Mouse (Mus musculus) intestine, embryonic 16.5 days (tissue): ENCODE data around the gene Cdk17. TPM values are rescaled to one million over a fixed set of nuclear protein-coding genes. Genes with fewer than 3 reads are reported as not detected.

ENCODE experiments used
- ATAC-seq: fragments of 200-750 bp; cut with Nextera tagmentation; 2 replicates; pipeline ENCODE4 v1.8.0; 2017; ENCODE audit warnings: moderate TSS enrichment, moderate library complexity
- H3K27ac ChIP-seq: fragments of 300-500 bp; sonication (generic); 2 replicates; pipeline ENCODE4 v1.5.1; 2014; ENCODE audit warnings: mild to moderate bottlenecking, low read length
- H3K27me3 ChIP-seq: fragments of 300-500 bp; sonication (generic); replicated peaks from 2 replicates; pipeline ENCODE4 v1.6.1; 2014; ENCODE audit warnings: low read length, control low read depth, mixed read lengths; ENCODE audit not compliant: control insufficient read depth, insufficient read depth
- H3K36me3 ChIP-seq: fragments of 300-500 bp; sonication (generic); 2 replicates; pipeline ENCODE4 v1.6.1; 2014; ENCODE audit warnings: low read length, control low read depth; ENCODE audit not compliant: control insufficient read depth, insufficient read depth
- H3K4me1 ChIP-seq: fragments of 300-500 bp; sonication (generic); 2 replicates; pipeline ENCODE4 v1.6.1; 2014; ENCODE audit warnings: low read length, control low read depth, mixed read lengths; ENCODE audit not compliant: control insufficient read depth, insufficient read depth
- H3K4me2 ChIP-seq: fragments of 300-500 bp; sonication (generic); 2 replicates; pipeline ENCODE4 v1.6.1; 2014; ENCODE audit warnings: low read depth, low read length, control low read depth
- H3K4me3 ChIP-seq: fragments of 300-500 bp; sonication (generic); 2 replicates; pipeline ENCODE4 v1.5.1; 2014; ENCODE audit warnings: mild to moderate bottlenecking, low read length
- H3K9ac ChIP-seq: fragments of 300-500 bp; sonication (generic); 2 replicates; pipeline ENCODE4 v1.6.1; 2014; ENCODE audit warnings: low read depth, low read length
- H3K9me3 ChIP-seq: fragments of 300-500 bp; sonication (generic); 2 replicates; pipeline ENCODE4 v1.6.1; 2016; ENCODE audit warnings: low read length, control low read depth; ENCODE audit not compliant: control insufficient read depth
- WGBS: fragments of 180-500 bp; shearing (Covaris S2); extraction: QIAGEN DNeasy Blood & Tissue Kit; methylation state at CpG from one replicate; pipeline ENCODE4 v1.1.7; 2014; 5-methylcytosine and 5-hydroxymethylcytosine counted together
- polyA plus RNA-seq: library from polyadenylated mRNA; unstranded; fragments of >200 nt; fragmentation: Nextera tagmentation; extraction: Ambion mirVana; gene quantifications from 2 replicates; pipeline ENCODE4 v1.2.1, GENCODE M21; 2015

Gene Cdk17
- polyA plus RNA-seq, 1 experiment from 2014 or later = 8.3 TPM

DNA sequence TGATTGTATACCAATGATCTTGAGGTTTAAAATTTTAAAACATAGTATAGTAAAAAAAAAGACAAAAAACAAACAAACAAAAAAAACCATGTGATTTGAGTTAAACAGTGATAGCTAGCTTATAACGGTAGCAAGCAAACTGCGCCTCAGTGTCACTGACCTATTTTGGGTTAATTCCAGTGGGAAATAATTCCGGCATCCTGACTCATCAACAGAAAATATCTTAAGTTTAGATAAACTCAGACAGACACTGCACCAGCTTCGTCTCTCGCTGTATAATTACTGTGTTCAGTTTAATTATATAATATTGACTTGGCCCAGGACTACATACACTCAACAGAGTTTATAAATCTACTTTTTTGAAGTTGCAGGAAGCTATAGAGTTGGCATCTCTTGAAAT lies 71.2 kb downstream of the Cdk17 start:
- no peak overlapping the region for H3K27ac ChIP-seq
- WGBS = 90% methylated on average over 5 of the region's 5 CpGs
- H3K4me3 ChIP-seq = no peak overlapping the region
- no peaks in the 10 kb centered on the region for H3K9me3 ChIP-seq
- no peak for ATAC-seq
- H3K4me2 ChIP-seq = no peak overlapping the region
- no peaks in the 10 kb centered on the region for H3K4me1 ChIP-seq
- peaks cover 8% of the 10 kb centered on the region for H3K36me3 ChIP-seq
- H3K27me3 ChIP-seq = no peaks in the 10 kb centered on the region
- no peak overlapping the region for H3K9ac ChIP-seq

DNA sequence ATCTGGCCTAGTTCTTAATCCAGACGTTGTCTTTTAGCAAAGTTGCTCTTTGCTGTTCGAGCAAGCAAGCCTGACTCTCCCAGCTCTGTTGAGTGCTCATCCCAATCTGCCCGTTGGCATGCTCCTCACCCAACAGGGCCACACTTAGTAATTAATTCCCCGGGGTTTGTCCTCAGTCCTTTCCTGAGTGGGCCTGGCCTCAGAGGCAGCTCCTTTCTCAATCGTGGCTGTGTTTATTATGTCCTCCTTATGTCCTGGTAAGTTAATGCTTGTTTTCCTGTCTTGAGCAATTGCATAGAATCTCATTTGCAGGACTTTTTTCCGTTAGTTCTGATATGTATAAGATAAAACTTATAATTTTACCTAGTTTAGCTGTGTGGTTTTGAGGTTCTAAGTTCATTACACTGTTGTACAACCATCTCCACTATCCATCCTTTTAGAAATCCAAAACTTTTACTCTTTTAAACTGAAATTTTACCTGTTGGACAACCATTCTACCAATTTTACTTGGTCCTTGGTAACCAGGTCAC lies 73.1 kb downstream of the Cdk17 start:
- Histone ChIP-seq H3K9ac (no peak overlapping the region), H3K4me1 (no peaks in the 10 kb centered on the region), H3K9me3 (no peaks in the 10 kb centered on the region), H3K27ac (no peak overlapping the region), H3K4me3 (no peak overlapping the region), H3K4me2 (no peak overlapping the region), H3K36me3 (peaks cover 11% of the 10 kb centered on the region), H3K27me3 (no peaks in the 10 kb centered on the region)
- WGBS = 84% methylated on average over 6 of the region's 6 CpGs
- no peak for ATAC-seq

DNA sequence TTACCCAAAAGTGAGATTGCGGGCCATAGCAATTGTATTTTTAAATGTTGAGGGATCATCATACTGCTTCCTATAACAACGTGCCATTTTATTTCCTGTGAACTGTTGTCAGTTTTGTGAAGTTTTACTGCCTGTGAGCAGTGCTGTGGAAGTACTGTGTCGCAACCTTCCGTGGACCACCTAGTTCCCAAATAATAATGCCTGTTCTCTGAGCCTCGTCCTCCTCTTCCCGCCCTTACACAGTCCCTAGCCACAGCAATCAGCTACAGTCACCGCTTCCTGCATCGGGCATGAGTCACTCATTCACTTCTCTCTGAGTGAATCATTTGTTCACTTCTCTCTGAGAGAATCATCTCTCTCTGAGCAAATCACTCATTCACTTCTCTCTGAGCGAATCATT lies 74.0 kb downstream of the Cdk17 start:
- Histone ChIP-seq H3K4me2 (no peak overlapping the region), H3K9me3 (no peaks in the 10 kb centered on the region), H3K36me3 (peaks cover 8% of the 10 kb centered on the region), H3K4me1 (no peaks in the 10 kb centered on the region), H3K27me3 (no peaks in the 10 kb centered on the region), H3K9ac (no peak overlapping the region), H3K4me3 (no peak overlapping the region), H3K27ac (no peak overlapping the region)
- ATAC-seq = no peak
- WGBS = 90% methylated on average over 9 of the region's 9 CpGs

- H3K27ac ChIP-seq = no peak overlapping the region
- ATAC-seq = no peak
- H3K4me2 ChIP-seq = no peak overlapping the region
- H3K9ac ChIP-seq = no peak overlapping the region
- H3K4me1 ChIP-seq = peaks cover 2% of the 10 kb centered on the region; the same call in 1 of the 2 replicates
- H3K9me3 ChIP-seq = no peaks in the 10 kb centered on the region
- WGBS = 75% methylated on average over 9 of the region's 9 CpGs
- H3K4me3 ChIP-seq = no peak overlapping the region
- H3K27me3 ChIP-seq = no peaks in the 10 kb centered on the region
- H3K36me3 ChIP-seq = peaks cover 4% of the 10 kb centered on the region
These were observed 78.6 kb downstream of the Cdk17 start for GRCm38 (mm10) chr10:93239201-93239806.

GRCm38 (mm10) chr10:93242208-93242607 lies 81.5 kb downstream of the Cdk17 start:
- no peak overlapping the region for H3K9ac ChIP-seq
- no peak overlapping the region for H3K4me2 ChIP-seq
- H3K27ac ChIP-seq = no peak overlapping the region
- no peaks in the 10 kb centered on the region for H3K36me3 ChIP-seq
- peaks cover 2% of the 10 kb centered on the region; the same call in 1 of the 2 replicates for H3K4me1 ChIP-seq
- H3K9me3 ChIP-seq = no peaks in the 10 kb centered on the region
- WGBS = 31% methylated on average over 3 of the region's 3 CpGs
- no peaks in the 10 kb centered on the region for H3K27me3 ChIP-seq
- ATAC-seq = 0 out of 2 replicates have a peak, but pooled peaks have one; percentile 44
- H3K4me3 ChIP-seq = no peak overlapping the region

DNA sequence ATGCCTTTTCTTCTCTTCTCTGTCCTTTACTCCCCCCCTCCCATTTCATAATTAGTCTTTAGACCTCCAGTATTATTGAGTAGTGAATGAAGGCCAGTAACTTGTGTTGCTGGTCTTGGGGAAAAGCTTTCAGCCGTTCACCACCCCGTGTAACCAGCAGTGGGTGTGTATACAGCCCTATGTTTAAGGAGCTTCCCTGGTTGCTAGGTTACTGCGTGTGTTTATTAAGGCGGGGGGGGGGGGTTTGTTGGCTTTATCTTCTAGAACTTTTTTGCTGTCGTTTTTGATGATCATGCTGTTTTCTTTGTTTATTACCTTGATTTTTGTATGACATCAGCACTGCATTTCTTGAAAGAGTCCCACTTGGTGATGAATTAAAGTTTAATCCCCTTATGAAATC lies 82.2 kb downstream of the Cdk17 start:
- no peaks in the 10 kb centered on the region for H3K9me3 ChIP-seq
- no peak overlapping the region for H3K27ac ChIP-seq
- no peak overlapping the region for H3K4me3 ChIP-seq
- peaks cover 8% of the 10 kb centered on the region for H3K4me1 ChIP-seq
- H3K9ac ChIP-seq = no peak overlapping the region
- H3K36me3 ChIP-seq = no peaks in the 10 kb centered on the region
- H3K4me2 ChIP-seq = no peak overlapping the region
- ATAC-seq = no peak
- H3K27me3 ChIP-seq = no peaks in the 10 kb centered on the region
- 9% methylated on average over 5 of the region's 5 CpGs for WGBS

DNA sequence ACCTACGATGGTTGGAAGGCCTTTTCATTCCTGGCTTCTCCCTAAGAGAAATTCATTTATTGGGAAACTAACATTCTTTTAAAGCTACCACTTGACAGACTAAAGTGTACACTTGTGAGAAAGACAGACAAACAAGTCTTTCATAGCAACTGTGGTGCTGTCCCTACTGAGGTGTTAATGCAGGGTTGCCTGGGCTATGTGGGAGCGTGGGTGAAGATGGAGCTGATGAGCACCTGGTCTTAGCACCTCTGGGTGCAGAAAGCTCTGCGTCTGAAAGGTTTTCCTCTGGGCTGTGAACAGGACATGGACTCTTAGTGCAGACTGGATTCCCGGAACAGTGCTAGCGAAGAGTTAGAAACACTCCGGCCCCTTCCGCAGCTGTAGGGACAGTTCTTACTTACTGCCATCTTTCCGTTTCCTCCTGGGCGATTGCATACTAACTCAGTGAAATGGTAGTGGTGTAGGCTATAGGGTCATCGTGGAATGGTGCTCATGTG lies 83.6 kb downstream of the Cdk17 start:
- Histone ChIP-seq H3K27me3 (no peaks in the 10 kb centered on the region), H3K4me1 (peaks cover 10% of the 10 kb centered on the region), H3K9ac (no peak overlapping the region), H3K4me3 (no peak overlapping the region), H3K4me2 (no peak overlapping the region), H3K36me3 (no peaks in the 10 kb centered on the region), H3K27ac (no peak overlapping the region), H3K9me3 (no peaks in the 10 kb centered on the region)
- ATAC-seq = no peak
- 86% methylated on average over 10 of the region's 10 CpGs for WGBS

- no peak for ATAC-seq
- Histone ChIP-seq H3K9ac (no peak overlapping the region), H3K4me1 (peaks cover 19% of the 10 kb centered on the region), H3K4me2 (no peak overlapping the region), H3K9me3 (no peaks in the 10 kb centered on the region), H3K36me3 (no peaks in the 10 kb centered on the region), H3K27me3 (no peaks in the 10 kb centered on the region), H3K4me3 (no peak overlapping the region), H3K27ac (no peak overlapping the region)
- WGBS = 91% methylated on average over 7 of the region's 7 CpGs
These were observed 85.7 kb downstream of the Cdk17 start for GRCm38 (mm10) chr10:93246185-93246920.

- H3K27me3 ChIP-seq = no peaks in the 10 kb centered on the region
- H3K9me3 ChIP-seq = no peaks in the 10 kb centered on the region
- ATAC-seq = no peak; the same call in 1 of the 2 replicates
- H3K36me3 ChIP-seq = no peaks in the 10 kb centered on the region
- H3K4me3 ChIP-seq = no peak overlapping the region
- peaks cover 18% of the 10 kb centered on the region for H3K4me1 ChIP-seq
- no peak overlapping the region for H3K27ac ChIP-seq
- WGBS = 78% methylated on average over 12 of the region's 12 CpGs
- no peak overlapping the region for H3K4me2 ChIP-seq
- H3K9ac ChIP-seq = no peak overlapping the region
These were observed 86.7 kb downstream of the Cdk17 start for GRCm38 (mm10) chr10:93247422-93247821.
